Mouse (Mus musculus) ES-E14 (cell line): ENCODE measurements at regions not wholly inside any gene's neighbourhood (a gene's known extent, or its start where the extent isn't known, plus 50 kb on each side); places are given as distances from the start of the nearest gene placed in this dataset.

Experiments
- DNase-seq: peaks from one replicate; pipeline ENCODE4 v3.0.0-alpha.2; 2013; ENCODE audit warnings: low read depth, low spot score
- H3K27ac ChIP-seq: 2 replicates; pipeline ENCODE4 v1.5.1; 2012; ENCODE audit warnings: low read depth, mild to moderate bottlenecking, low read length, moderate library complexity, mixed read lengths; ENCODE audit not compliant: poor library complexity, insufficient read depth, severe bottlenecking
- H3K36me3 ChIP-seq: 2 replicates; pipeline ENCODE4 v1.6.1; 2012; ENCODE audit warnings: mild to moderate bottlenecking, low read length, moderate library complexity, mixed read lengths; ENCODE audit not compliant: control insufficient read depth, poor library complexity, insufficient read depth, severe bottlenecking
- H3K4me1 ChIP-seq, 2 experiments: fragments of 150-350 bp in 1 of 2; sonication (generic) in 1 of 2; 2 replicates each; pipeline ENCODE4 v1.6.1; 2012; ENCODE audit warnings: low read length in 2 of 2, mild to moderate bottlenecking in 1 of 2, mixed read lengths in 1 of 2; ENCODE audit not compliant: control insufficient read depth in 2 of 2, insufficient read depth in 2 of 2, poor library complexity in 1 of 2
- H3K4me3 ChIP-seq, 2 experiments: fragments of 150-350 bp in 1 of 2; sonication (generic) in 1 of 2; 2 replicates each; pipeline ENCODE4 v1.5.1; 2012; ENCODE audit warnings: low read length in 2 of 2, low read depth in 1 of 2, mild to moderate bottlenecking in 1 of 2, mixed read lengths in 1 of 2; ENCODE audit not compliant: insufficient read depth in 1 of 2, poor library complexity in 1 of 2, severe bottlenecking in 1 of 2
- H3K9ac ChIP-seq: 2 replicates; pipeline ENCODE4 v1.6.1; 2012; ENCODE audit warnings: low read depth, mild to moderate bottlenecking, low read length, mixed read lengths; ENCODE audit not compliant: poor library complexity, insufficient read depth, severe bottlenecking
- H3K9me3 ChIP-seq: fragments of 150-350 bp; sonication (generic); 2 replicates; pipeline ENCODE4 v1.6.1; 2012; ENCODE audit warnings: low read depth, mild to moderate bottlenecking, low read length; ENCODE audit not compliant: control insufficient read depth, insufficient read depth
- CHD2 ChIP-seq: IDR thresholded peaks from 2 replicates; pipeline ENCODE4 v1.6.1; 2014; ENCODE audit warnings: mild to moderate bottlenecking, low read depth, low read length, inconsistent platforms
- HCFC1 ChIP-seq: IDR thresholded peaks from 2 replicates; pipeline ENCODE4 v1.6.1; 2012; ENCODE audit warnings: low read length, inconsistent platforms, borderline replicate concordance; ENCODE audit not compliant: insufficient read depth
- MAFK ChIP-seq: IDR thresholded peaks from 2 replicates; pipeline ENCODE4 v1.6.1; 2014; ENCODE audit warnings: mild to moderate bottlenecking, low read depth, low read length, inconsistent platforms; ENCODE audit not compliant: insufficient read depth
- ZC3H11A ChIP-seq: IDR thresholded peaks from 2 replicates; pipeline ENCODE4 v1.6.1; 2012; ENCODE audit warnings: low read depth, mild to moderate bottlenecking, inconsistent platforms, low read length, borderline replicate concordance
- ZNF384 ChIP-seq: IDR thresholded peaks from 2 replicates; pipeline ENCODE4 v1.6.1; 2012; ENCODE audit warnings: low read depth, low read length, inconsistent platforms
- in situ Hi-C, 2 experiments: fragments of 600-800 bp; cut with MboI; formaldehyde crosslinking; loops; one replicate each; pipeline ENCODE4 v1.15.1; 2025; ENCODE audit warnings: low sequenced_read_pairs in 2 of 2, inconsistent platforms in 1 of 2; ENCODE audit not compliant: unreplicated experiment in 2 of 2

GRCm38 (mm10) chr14:48607131-48607530, 66.5 kb downstream of the Otx2 start:
- H3K36me3 ChIP-seq: no peaks in the 10 kb centered on the region
- in situ Hi-C loops: no loop called here
- no peak overlapping the region for H3K9ac ChIP-seq
- TF ChIP-seq ZC3H11A (no peak), HCFC1 (no peak), CHD2 (no peak), MAFK (no peak), ZNF384 (no peak)
- H3K4me1 ChIP-seq: peaks cover 0 to 3% of the 10 kb centered on the region in 2 experiments; a peak in 1 of 4 replicates
- no peak overlapping the region for H3K4me3 ChIP-seq
- no peaks in the 10 kb centered on the region for H3K9me3 ChIP-seq
- H3K27ac ChIP-seq: no peak overlapping the region
- no peak for DNase-seq

GRCm38 (mm10) chr14:48603490-48603889, 70.1 kb downstream of the Otx2 start:
- H3K4me1 ChIP-seq: no peaks in the 10 kb centered on the region
- no peak for TF ChIP-seq HCFC1
- no peak for TF ChIP-seq CHD2
- TF ChIP-seq ZNF384: no peak
- no peak for TF ChIP-seq ZC3H11A
- TF ChIP-seq MAFK: no peak
- H3K9ac ChIP-seq: no peak overlapping the region
- H3K27ac ChIP-seq: no peak overlapping the region
- no peak overlapping the region for H3K4me3 ChIP-seq
- no peak for DNase-seq
- no peaks in the 10 kb centered on the region for H3K36me3 ChIP-seq
- in situ Hi-C loops: no loop called here
- no peaks in the 10 kb centered on the region for H3K9me3 ChIP-seq

DNA sequence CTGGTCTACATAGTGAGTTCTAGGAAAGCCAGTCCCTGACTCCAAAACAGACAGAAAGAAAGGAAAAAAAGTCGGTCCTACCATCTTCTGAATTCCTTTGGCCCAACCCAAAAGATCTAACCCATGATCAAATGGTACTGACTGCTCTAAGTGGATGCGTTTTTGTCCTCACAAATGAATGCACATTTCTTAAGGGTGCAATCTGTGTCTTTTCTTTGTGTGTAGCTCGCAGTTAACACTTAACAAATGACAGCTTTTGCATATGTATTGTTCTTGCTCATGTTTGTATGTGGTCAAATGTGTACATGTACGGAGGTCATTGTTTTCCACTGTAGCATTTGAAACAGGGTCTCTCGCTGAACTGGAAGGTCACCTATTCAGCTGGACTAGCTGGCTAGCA, 79.3 kb downstream of the Otx2 start:
- in situ Hi-C loops: no loop called here
- no peak for DNase-seq
- Histone ChIP-seq H3K9ac (no peak overlapping the region), H3K9me3 (no peaks in the 10 kb centered on the region), H3K27ac (no peak overlapping the region), H3K36me3 (no peaks in the 10 kb centered on the region), H3K4me1 (peaks cover 0 to 7% of the 10 kb centered on the region in 2 experiments; a peak in 2 of 4 replicates), H3K4me3 (no peak overlapping the region)
- TF ChIP-seq CHD2 (no peak), ZC3H11A (no peak), HCFC1 (no peak), MAFK (no peak), ZNF384 (no peak)

DNA sequence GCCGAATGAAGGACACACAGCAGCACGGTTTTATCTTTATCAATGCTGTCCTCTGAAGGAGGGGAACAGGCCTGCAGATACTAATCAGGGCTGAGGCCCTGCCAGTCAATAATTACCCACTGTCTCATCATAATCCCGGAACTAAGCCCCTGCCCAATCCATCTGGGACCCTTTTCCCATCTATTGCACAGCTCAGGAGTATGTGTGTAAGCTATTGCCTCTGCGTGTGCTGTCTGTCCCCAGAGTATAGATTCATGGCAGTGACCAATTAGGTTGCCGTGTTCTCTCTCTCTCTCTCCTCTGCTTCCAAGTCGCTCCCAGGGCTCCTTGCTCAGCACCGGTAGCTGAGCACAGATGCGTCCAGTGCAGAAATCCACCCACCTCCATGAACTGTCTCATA, 80.3 kb downstream of the Otx2 start:
- Histone ChIP-seq H3K9me3 (no peaks in the 10 kb centered on the region), H3K9ac (no peak overlapping the region), H3K27ac (no peak overlapping the region), H3K36me3 (no peaks in the 10 kb centered on the region), H3K4me3 (no peak overlapping the region), H3K4me1 (peaks cover 0 to 7% of the 10 kb centered on the region in 2 experiments; a peak in 2 of 4 replicates)
- no peak for TF ChIP-seq HCFC1
- no peak for TF ChIP-seq CHD2
- TF ChIP-seq ZNF384: no peak
- no peak for TF ChIP-seq ZC3H11A
- TF ChIP-seq MAFK: no peak
- DNase-seq: no peak
- in situ Hi-C loops: no loop called here

DNA sequence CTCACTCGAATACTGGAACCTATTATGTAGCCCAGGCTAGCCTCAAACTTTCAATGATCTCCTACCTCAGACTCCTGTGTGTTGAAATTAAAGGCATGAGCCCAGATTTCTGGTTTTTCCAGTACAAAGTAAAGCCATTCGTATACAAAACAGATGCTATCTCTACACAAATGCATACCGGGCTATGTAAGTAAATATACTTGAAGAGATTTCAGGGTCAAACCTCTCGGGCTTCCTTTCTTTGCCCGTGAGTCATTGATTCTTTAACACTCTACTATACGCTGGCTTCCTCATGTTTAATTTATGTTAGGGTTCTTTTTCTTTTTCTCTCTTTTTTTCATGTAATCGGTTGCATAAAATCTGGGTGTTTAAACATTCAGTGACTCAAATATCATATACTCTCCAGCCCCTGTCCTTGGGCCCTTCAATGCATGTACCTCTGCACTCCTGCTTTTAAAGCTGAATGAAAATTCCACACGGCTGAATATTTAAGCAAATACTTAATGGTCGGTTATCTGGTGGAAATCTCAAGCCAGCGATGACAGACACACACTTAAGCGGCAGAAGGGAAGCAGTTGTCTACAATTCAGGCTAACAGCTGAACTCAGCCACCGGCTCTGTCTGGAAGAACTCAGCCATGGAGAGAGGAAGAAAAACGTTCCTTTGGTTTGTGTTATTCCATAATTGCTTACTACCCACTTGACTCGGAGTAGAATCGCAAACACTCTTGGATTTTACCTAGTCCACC, 82.0 kb downstream of the Otx2 start:
- no peak overlapping the region for H3K4me3 ChIP-seq

More for the DNA sequence above, 82.0 kb downstream of the Otx2 start:
- no peaks in the 10 kb centered on the region for H3K9me3 ChIP-seq
- peaks cover 0 to 7% of the 10 kb centered on the region in 2 experiments; a peak in 2 of 4 replicates for H3K4me1 ChIP-seq
- H3K36me3 ChIP-seq: no peaks in the 10 kb centered on the region
- no peak for TF ChIP-seq CHD2
- TF ChIP-seq ZNF384: no peak
- TF ChIP-seq HCFC1: no peak
- no peak for TF ChIP-seq MAFK
- TF ChIP-seq ZC3H11A: no peak
- no peak overlapping the region for H3K9ac ChIP-seq
- in situ Hi-C loops: no loop called here
- DNase-seq: no peak
- no peak overlapping the region for H3K27ac ChIP-seq
